Mouse (Mus musculus): Measurements from ENCODE around the gene Fam50a.
"Not testable (repeated sequence)": the region's sequence is repeated elsewhere in the genome, so short reads cannot be mapped to it uniquely, and the experiment has no call there.

The Fam50a gene

DNA sequence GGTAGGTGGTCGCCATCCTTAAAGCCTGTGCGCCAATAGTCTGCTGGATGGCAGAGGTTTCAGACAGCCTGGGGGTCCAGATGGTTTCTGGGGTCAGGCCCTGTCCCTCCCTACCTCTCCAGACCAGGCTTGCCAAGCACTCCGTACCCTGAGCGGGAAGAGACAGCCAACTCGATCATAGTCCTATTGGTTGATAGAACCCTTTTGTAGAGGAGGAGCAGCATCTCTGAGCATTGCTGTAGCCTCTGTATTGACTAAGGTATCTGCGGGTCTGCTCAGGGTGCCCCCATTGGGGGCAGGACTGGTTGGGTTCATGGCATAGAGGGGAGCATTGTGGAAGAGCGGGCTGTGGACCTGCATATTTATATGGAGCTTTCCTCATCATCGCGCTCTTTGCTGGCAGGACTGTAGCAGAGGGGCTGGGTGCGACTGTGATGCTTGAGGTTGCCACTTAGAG lies 16.4 kb downstream of the Fam50a start:
- CTCF ChIA-PET, result interaction anchor here (0.5 kb wide), 1 partner anchor 584 kb away, joined by 3 read pairs; no protein-coding TSS in a partner anchor

GRCm38 (mm10) chrX:74330166-74330930 lies 17.5 kb downstream of the Fam50a start:
- CTCF ChIA-PET, result interaction anchor here (0.6 kb wide), 1 partner anchor 93 kb away, joined by 3 read pairs; no protein-coding TSS in a partner anchor

DNA sequence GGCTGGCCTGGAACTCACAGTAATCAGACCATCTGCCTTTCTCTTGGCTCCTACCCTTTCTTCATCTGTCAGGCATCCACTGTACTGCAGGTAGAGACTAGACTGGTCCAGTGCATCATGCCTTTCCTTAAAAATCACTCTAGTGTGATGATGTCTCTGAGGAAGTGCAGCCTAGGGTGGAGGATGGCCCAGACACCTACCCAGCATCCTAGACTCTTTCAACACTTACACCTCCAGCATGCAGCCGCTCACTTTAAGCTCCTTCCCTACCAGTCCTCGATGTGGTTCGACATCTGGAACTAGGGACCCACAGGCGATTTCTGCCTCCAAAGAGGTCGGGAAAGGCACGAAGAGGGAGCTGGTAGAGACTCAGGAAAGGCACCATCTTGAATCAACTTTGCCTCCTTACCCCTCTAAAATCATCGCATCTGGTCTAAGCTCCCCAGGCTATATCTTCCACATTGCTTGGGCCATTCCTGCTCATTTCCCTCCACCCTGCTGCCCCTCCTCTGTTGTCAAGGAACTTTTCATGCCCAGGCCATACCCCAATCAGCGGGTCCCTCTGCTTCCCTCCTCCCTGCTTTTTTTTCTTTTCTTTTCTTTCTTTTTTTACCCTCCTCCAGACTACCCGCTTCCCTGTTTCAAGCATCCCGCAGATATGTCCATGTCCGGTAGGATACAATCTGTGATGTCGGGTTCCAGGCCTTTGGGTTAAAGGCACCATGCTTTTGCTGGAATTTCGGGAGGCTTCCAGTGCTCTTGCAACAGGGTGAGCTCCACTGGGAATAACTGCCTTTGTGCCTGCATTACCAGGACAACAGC lies 40.0 kb downstream of the Fam50a start:
- CTCF ChIA-PET, result no interaction called here

DNA sequence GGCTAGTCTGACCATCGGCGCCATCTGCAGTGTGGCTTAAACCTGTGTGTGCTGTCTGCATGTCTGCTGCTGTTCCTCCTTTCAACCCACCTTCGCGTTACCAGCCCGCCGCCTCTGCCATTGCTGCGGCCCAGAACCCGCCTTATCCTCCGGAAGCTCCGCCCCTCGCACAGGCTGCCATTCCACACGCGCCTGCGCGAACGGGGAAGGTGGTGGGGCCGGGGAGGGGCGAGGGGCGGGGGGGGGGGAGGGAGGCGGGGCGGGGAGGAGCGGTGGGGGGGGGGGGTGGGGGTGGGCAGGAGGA lies 40.6 kb downstream of the Fam50a start, which contains the start of gene Lage3:
Gene Lage3 (minus strand): TSS at position 152 of the 304 bp plus-strand sequence.
- CTCF ChIA-PET, result no interaction called here

GRCm38 (mm10) chrX:74357069-74357468 lies 44.2 kb downstream of the Fam50a start:
- CTCF ChIA-PET, result not testable (repeated sequence)

- CTCF ChIA-PET, result no interaction called here
Measured at GRCm38 (mm10) chrX:74359171-74359570, 46.3 kb downstream of the Fam50a start.

GRCm38 (mm10) chrX:74367512-74367911 lies 54.7 kb downstream of the Fam50a start:
- CTCF ChIA-PET, result interaction anchor here (0.6 kb wide), 1 partner anchor 466 kb away, joined by 4 read pairs; no protein-coding TSS in a partner anchor

DNA sequence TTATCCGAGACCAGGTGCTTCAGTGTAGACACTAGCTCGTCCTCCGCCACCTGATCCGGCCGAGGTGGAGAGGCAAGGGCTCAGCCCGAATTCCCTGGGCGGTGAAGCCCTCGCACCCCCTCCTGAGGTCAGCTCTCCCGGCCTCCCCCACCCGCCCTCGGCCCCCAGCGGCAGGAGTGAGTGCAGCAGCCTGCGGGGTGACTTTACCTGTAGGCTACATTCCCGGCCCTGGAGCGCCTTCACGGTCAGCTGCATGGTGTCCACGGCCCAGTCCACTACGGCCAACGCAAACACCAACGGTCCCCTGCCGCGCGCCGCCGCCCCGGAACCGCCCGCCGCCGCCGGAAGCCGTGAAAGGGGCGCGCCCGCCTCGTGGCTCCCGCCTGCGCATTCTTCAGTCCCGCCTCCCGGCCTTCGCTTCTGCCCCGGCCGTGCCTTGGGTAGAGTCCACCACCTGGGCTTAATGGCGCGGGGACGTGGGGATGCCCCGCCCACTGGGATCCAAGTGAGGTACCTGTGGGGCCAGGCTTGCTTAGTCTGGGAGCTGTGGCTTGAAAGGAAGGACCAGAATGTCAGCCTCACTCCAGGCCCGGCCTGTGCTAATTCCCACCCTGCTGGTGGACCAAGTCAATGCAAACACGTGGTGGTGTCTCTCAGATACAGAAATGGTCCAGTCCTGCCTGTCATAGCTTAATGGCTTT lies 55.5 kb downstream of the Fam50a start:
- CTCF ChIA-PET, result interaction anchor here (0.6 kb wide), 1 partner anchor 419 kb away, joined by 5 read pairs; no protein-coding TSS in a partner anchor
